Mouse (Mus musculus) kidney, embryonic 14.5 days (tissue): ENCODE measurements around the gene Plscr3. TPM values are rescaled to one million over a fixed set of nuclear protein-coding genes. Genes with fewer than 3 reads are reported as not detected.

Source experiments
- ATAC-seq: fragments of 200-750 bp; cut with Nextera tagmentation; 2 replicates; pipeline ENCODE4 v1.8.0; 2017; ENCODE audit warnings: moderate number of reproducible peaks, mild to moderate bottlenecking, moderate TSS enrichment, moderate library complexity; ENCODE audit not compliant: low FRiP score, low TSS enrichment
- H3K27ac ChIP-seq: fragments of 300-500 bp; sonication (generic); 2 replicates; pipeline ENCODE4 v1.5.1; 2014; ENCODE audit warnings: low read depth, mild to moderate bottlenecking, low read length, moderate library complexity, mixed read lengths
- H3K27me3 ChIP-seq: fragments of 300-500 bp; sonication (generic); 2 replicates; pipeline ENCODE4 v1.6.1; 2014; ENCODE audit warnings: mild to moderate bottlenecking, low read length; ENCODE audit not compliant: control insufficient read depth, insufficient read depth
- H3K36me3 ChIP-seq: fragments of 300-500 bp; sonication (generic); 2 replicates; pipeline ENCODE4 v1.6.1; 2014; ENCODE audit warnings: low read length, mixed read lengths; ENCODE audit not compliant: control insufficient read depth, insufficient read depth
- H3K4me1 ChIP-seq: fragments of 300-500 bp; sonication (generic); 2 replicates; pipeline ENCODE4 v1.6.1; 2014; ENCODE audit warnings: low read length, mixed read lengths; ENCODE audit not compliant: control insufficient read depth, insufficient read depth
- H3K4me2 ChIP-seq: fragments of 300-500 bp; sonication (generic); replicated peaks from 2 replicates; pipeline ENCODE4 v1.6.1; 2014; ENCODE audit warnings: low read depth, mild to moderate bottlenecking, low read length
- H3K4me3 ChIP-seq: fragments of 300-500 bp; sonication (generic); 2 replicates; pipeline ENCODE4 v1.5.1; 2014; ENCODE audit warnings: mild to moderate bottlenecking, low read length
- H3K9ac ChIP-seq: fragments of 300-500 bp; sonication (generic); 2 replicates; pipeline ENCODE4 v1.6.1; 2014; ENCODE audit warnings: low read depth, mild to moderate bottlenecking, low read length, moderate library complexity
- H3K9me3 ChIP-seq: fragments of 300-500 bp; sonication (generic); 2 replicates; pipeline ENCODE4 v1.6.1; 2016; ENCODE audit warnings: low read length; ENCODE audit not compliant: control insufficient read depth
- WGBS: fragments of 180-500 bp; shearing (Covaris S2); extraction: QIAGEN DNeasy Blood & Tissue Kit; methylation state at CpG from one replicate; pipeline ENCODE4 v1.1.7; 2014; 5-methylcytosine and 5-hydroxymethylcytosine counted together
- polyA plus RNA-seq: library from polyadenylated mRNA; unstranded; fragments of >200 nt; fragmentation: Nextera tagmentation; extraction: Ambion mirVana; gene quantifications from 2 replicates; pipeline ENCODE4 v1.2.1, GENCODE M21; 2014

Plscr3 gene
- polyA plus RNA-seq, 1 experiment from 2014 or later: 105 TPM

DNA sequence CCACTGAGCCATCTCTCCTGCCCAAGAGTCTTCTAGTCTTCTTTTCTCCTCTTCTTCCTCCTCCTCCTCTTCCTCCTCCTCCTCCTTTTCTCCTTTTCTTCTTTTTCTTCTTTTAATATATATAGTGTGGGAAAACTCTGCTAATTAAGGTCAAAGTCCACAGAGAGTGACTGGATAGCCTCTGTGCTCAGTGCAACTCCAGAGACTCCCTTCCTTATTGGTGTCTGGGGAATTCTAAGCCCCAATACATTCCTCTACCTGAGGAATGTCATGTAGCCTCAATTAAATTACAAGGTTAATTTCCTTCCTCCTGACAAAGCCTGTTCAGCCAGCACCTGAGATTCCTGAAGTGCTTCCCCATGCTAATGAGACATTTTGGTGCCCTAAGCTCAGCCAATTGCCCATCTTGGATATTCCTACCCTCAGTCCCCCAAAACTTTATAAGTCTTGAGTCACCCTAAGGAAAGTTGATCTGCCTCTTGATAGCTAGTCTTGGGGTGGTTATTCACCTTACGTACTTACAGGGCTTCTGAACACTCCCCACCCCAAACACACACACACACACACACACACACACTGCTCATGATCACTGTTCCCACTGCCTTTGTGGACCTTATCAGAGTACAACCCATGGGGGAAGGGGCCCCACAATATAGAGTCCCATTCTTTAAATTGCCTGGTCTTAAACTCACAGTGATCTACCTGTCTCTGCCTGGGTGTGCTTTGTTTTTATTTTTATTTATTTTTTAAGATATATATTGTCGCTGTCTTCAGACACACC lies 24.3 kb downstream of the Plscr3 start:
- no peaks in the 10 kb centered on the region for H3K27me3 ChIP-seq
- H3K27ac ChIP-seq: no peak overlapping the region
- 94% methylated on average over 2 of the region's 2 CpGs for WGBS
- no peak for ATAC-seq
- H3K36me3 ChIP-seq: no peaks in the 10 kb centered on the region
- H3K4me3 ChIP-seq: no peak overlapping the region
- no peak overlapping the region for H3K9ac ChIP-seq
- no peak overlapping the region for H3K4me2 ChIP-seq
- H3K9me3 ChIP-seq: no peaks in the 10 kb centered on the region
- H3K4me1 ChIP-seq: no peaks in the 10 kb centered on the region

DNA sequence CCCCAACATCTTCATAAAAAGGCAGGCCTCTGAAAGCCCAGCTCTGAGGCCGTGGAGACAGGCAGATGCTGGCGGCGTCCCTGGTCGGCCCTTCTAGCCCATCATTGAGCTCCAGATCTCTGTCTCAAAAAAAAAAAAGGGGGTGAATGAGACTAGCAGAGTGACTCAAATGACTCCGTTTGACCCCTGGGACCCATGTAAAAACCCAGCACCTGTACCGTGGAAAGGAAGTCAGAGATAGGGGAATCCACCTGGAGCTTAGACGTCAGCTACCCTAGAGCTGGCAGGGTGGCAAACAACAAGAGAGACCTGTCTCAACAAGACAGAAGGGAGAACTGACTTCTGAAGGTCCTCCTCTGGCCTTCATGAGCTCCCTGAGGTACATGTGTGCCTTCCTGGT lies 25.6 kb downstream of the Plscr3 start:
- H3K36me3 ChIP-seq: no peaks in the 10 kb centered on the region
- H3K4me3 ChIP-seq: no peak overlapping the region
- no peak overlapping the region for H3K4me2 ChIP-seq
- H3K4me1 ChIP-seq: no peaks in the 10 kb centered on the region
- no peak overlapping the region for H3K27ac ChIP-seq
- H3K9ac ChIP-seq: no peak overlapping the region
- H3K27me3 ChIP-seq: no peaks in the 10 kb centered on the region
- ATAC-seq: no peak
- H3K9me3 ChIP-seq: no peaks in the 10 kb centered on the region
- 92% methylated on average over 7 of the region's 7 CpGs for WGBS

DNA sequence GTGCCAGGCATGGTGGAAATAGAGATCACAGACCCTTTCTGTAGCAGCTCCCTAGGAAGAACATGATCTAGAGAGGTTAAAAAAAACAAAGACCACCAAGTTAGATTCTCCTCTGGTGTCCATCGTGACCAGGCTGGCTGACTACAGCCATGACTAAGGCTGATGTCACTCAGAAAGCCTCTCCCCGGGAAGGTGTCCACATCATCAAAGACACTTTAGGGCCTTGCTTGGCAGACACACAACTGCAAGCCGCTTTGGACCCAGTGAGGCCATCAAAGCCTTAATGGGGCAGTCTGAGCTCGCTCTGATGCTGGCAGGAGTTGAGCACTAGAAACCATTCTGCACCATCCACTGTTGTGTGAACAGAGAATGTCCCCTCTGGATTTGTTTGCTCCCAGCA lies 26.3 kb downstream of the Plscr3 start:
- ATAC-seq: no peak
- H3K4me2 ChIP-seq: no peak overlapping the region
- no peaks in the 10 kb centered on the region for H3K27me3 ChIP-seq
- 63% methylated on average over 4 of the region's 4 CpGs for WGBS
- no peak overlapping the region for H3K27ac ChIP-seq
- no peaks in the 10 kb centered on the region for H3K9me3 ChIP-seq
- H3K36me3 ChIP-seq: no peaks in the 10 kb centered on the region
- peaks cover 4% of the 10 kb centered on the region; the same call in 1 of the 2 replicates for H3K4me1 ChIP-seq
- H3K9ac ChIP-seq: no peak overlapping the region
- H3K4me3 ChIP-seq: no peak overlapping the region

DNA sequence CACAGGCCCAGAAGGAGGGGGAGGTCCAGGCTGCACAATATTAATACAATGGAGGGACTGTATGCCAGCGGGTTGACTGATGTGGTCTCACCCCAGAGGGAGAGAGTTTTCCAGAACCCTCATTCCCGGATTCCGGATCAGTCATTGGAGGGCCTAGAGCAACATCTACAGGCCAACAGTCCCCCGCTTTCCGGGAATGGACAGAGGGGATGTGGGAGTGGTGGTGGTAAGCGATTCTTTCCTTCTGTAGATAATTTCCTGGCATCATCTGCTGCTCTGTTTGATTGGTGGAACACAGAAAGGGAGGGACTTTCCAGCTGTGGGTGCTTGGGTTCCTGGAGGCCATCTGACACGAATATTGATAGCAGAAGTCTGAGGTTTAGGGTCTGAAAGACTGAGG lies 30.0 kb downstream of the Plscr3 start:
- no peak overlapping the region for H3K4me2 ChIP-seq
- peaks cover 19% of the 10 kb centered on the region for H3K4me1 ChIP-seq
- no peak for ATAC-seq
- no peak overlapping the region for H3K27ac ChIP-seq
- no peaks in the 10 kb centered on the region for H3K9me3 ChIP-seq
- WGBS: 59% methylated on average over 7 of the region's 7 CpGs
- H3K36me3 ChIP-seq: no peaks in the 10 kb centered on the region
- no peak overlapping the region for H3K4me3 ChIP-seq
- H3K27me3 ChIP-seq: no peaks in the 10 kb centered on the region
- no peak overlapping the region for H3K9ac ChIP-seq

DNA sequence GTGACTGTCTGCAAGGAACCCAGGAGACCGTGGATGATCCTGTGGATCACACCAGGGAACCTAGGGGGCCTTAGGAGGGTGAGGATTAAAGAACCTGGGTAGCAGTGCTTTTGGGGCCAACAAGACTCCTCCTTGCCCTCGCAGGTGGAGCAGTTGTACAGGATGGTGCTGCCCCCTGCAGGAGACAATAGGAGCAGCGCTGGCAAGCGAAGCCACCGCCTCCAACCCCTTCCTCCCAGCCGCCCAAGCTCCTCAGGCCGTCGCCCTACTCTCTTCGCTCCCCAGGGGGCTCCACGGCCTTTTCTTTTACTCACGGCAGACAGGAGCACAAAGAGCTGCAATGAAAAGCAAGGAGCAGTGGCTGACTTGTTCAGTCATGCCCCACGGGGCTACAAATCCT lies 30.7 kb downstream of the Plscr3 start:
- H3K9ac ChIP-seq: 0 out of 2 replicates have a peak overlapping the region, but pooled peaks have one; percentile 14
- peak overlapping the region; percentile 20; the same call in 1 of the 2 replicates for H3K4me2 ChIP-seq
- H3K36me3 ChIP-seq: no peaks in the 10 kb centered on the region
- peaks cover 24% of the 10 kb centered on the region for H3K4me1 ChIP-seq
- WGBS: 5% methylated on average over 12 of the region's 12 CpGs
- H3K9me3 ChIP-seq: no peaks in the 10 kb centered on the region
- 0 out of 2 replicates have a peak, but pooled peaks have one; percentile 22 for ATAC-seq
- H3K4me3 ChIP-seq: no peak overlapping the region; the same call in 1 of the 2 replicates
- no peak overlapping the region for H3K27ac ChIP-seq
- H3K27me3 ChIP-seq: no peaks in the 10 kb centered on the region

DNA sequence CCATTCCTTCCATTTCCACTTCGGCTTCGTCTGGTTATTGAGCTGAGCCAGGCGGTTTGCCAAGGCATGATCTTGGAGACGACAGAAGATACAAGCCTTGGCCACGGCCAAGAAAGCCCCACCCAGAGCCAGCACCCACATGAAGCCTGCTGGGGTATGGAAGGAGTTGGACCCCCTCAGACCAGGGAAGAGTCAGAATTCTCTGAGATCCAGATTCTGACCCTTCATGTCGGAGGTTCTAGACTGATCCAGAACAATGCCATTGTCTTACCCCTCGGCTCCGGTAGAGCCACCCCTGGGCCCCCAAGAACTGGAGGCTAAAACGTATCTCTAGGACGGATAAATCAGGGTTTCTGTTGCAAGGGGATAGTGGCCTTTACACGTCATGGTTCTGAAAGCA lies 31.7 kb downstream of the Plscr3 start, which contains the start of gene Tmem95:
Tmem95 (minus strand) TSS at position 141 of the 400 bp plus-strand sequence.
- H3K36me3 ChIP-seq: no peaks in the 10 kb centered on the region
- H3K9ac ChIP-seq: 0 out of 2 replicates have a peak within 1 kb of the TSS, but pooled peaks have one; percentile 14
- no peak within 1 kb of the TSS; the same call in 1 of the 2 replicates for H3K4me3 ChIP-seq
- H3K4me2 ChIP-seq: peak within 1 kb of the TSS; percentile 20; the same call in 1 of the 2 replicates
- ATAC-seq: no peak
- H3K27me3 ChIP-seq: no peaks in the 10 kb centered on the region
- 89% methylated on average over 11 of the region's 11 CpGs for WGBS
- peaks cover 29% of the 10 kb centered on the region for H3K4me1 ChIP-seq
- no peaks in the 10 kb centered on the region for H3K9me3 ChIP-seq
- H3K27ac ChIP-seq: no peak within 1 kb of the TSS

DNA sequence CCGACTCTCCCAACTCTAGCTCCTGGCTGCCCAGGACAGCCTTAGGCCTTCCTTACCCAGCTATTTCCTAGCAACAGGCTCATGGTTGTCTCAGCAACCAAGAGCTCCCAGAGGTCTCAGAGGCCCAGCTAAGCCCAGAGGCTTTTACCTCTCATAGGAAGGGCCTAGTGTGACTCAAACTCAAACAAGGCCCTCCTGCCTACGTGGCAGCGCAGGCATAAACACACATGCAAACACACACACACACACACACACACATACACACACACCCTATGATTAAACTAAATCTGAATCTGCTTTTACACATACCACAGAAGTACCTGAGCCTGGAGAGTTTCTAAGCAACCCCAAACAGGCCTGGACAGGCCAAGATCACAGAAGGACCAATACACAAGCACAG lies 32.2 kb downstream of the Plscr3 start:
- Histone ChIP-seq H3K27me3 (no peaks in the 10 kb centered on the region), H3K27ac (no peak overlapping the region), H3K4me3 (no peak overlapping the region), H3K9me3 (no peaks in the 10 kb centered on the region), H3K4me1 (peaks cover 29% of the 10 kb centered on the region), H3K36me3 (no peaks in the 10 kb centered on the region), H3K9ac (no peak overlapping the region), H3K4me2 (no peak overlapping the region)
- no peak for ATAC-seq
- WGBS: 85% methylated on average over 3 of the region's 3 CpGs

DNA sequence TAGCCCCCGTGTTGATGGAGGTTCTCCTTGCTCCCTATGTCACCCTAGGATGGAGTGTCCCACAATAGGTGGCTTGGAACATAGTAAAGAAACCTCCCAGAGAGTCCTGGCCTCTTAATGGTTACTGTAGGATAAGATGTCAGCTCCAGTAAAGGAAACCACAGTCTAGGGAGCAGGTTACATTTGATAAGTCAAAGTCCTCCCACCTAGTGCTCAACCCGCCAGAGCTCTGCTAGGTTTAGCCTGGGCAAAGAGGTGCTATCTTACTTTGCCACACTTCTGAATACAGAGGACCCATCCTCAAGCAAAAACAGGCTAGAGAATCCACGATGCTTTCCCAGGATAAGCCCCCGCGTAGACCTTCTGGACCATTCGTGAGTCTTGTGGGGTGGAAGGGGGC lies 32.8 kb downstream of the Plscr3 start:
- no peak for ATAC-seq
- H3K9me3 ChIP-seq: no peaks in the 10 kb centered on the region
- H3K4me1 ChIP-seq: peaks cover 29% of the 10 kb centered on the region

DNA sequence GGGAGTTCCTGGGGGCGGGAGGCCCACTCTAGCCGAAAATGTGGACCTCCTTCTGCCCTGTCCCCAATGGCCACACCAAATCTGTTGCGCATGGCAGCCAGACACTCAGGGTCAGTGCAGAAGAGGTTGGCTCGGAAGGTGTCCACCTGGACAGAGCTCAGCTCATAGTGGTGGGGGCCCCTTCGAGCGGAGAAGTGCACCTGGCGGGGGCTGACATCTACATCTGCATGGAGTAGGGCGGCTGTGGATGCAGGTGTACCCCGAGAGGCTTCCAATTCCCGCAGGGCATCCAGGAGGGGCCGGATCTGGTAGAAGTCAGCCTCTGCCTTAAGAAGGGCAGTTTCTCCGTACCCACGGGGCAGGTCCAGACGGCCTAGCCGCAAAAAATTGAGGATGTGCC lies 33.5 kb downstream of the Plscr3 start:
- Histone ChIP-seq H3K27me3 (no peaks in the 10 kb centered on the region), H3K4me1 (peaks cover 29% of the 10 kb centered on the region), H3K9ac (peak overlapping the region; percentile 28), H3K4me2 (peak overlapping the region; percentile 81), H3K36me3 (no peaks in the 10 kb centered on the region), H3K9me3 (no peaks in the 10 kb centered on the region), H3K4me3 (peak overlapping the region; percentile 40), H3K27ac (no peak overlapping the region)
- 48% methylated on average over 15 of the region's 15 CpGs for WGBS
- ATAC-seq: no peak

More for the DNA sequence above, 32.8 kb downstream of the Plscr3 start:
- Histone ChIP-seq H3K36me3 (no peaks in the 10 kb centered on the region), H3K4me2 (peak overlapping the region; percentile 81), H3K27me3 (no peaks in the 10 kb centered on the region), H3K4me3 (no peak overlapping the region; the same call in 1 of the 2 replicates), H3K9ac (no peak overlapping the region), H3K27ac (no peak overlapping the region)
- WGBS: 79% methylated on average over 6 of the region's 6 CpGs
